Mouse (Mus musculus): ENCODE measurements at regions not wholly inside any gene's neighbourhood (a gene's known extent, or its start where the extent isn't known, plus 50 kb on each side); places are given as distances from the start of the nearest gene placed in this dataset.

- no peak for DNase-seq (ENCODE audit: low spot score)
Measured at GRCm38 (mm10) chr7:115073406-115073805, 329.9 kb downstream of the Insc start.

GRCm38 (mm10) chr7:115076781-115077180, 333.3 kb downstream of the Insc start:
- no peak for DNase-seq (ENCODE audit: low spot score)

GRCm38 (mm10) chr7:115084711-115085380, 341.4 kb downstream of the Insc start:
- peak; percentile 5 for DNase-seq (ENCODE audit: low spot score)

- DNase-seq (ENCODE audit: low spot score), result no peak
Measured at GRCm38 (mm10) chr7:115086542-115087448, 343.3 kb downstream of the Insc start.

GRCm38 (mm10) chr7:115092481-115093050, 349.1 kb downstream of the Insc start:
- DNase-seq (ENCODE audit: low spot score), result no peak

GRCm38 (mm10) chr7:115106041-115106440, 362.5 kb downstream of the Insc start:
- DNase-seq (ENCODE audit: low spot score), result no peak

- DNase-seq (ENCODE audit: low spot score), result no peak
Measured at GRCm38 (mm10) chr7:115112282-115112681, 368.8 kb downstream of the Insc start.

- DNase-seq (ENCODE audit: low spot score), result no peak
Measured at GRCm38 (mm10) chr7:115123283-115123682, 379.8 kb downstream of the Insc start.

- DNase-seq (ENCODE audit: low spot score), result no peak
Measured at GRCm38 (mm10) chr7:115129001-115129400, 385.5 kb downstream of the Insc start.

- no peak for DNase-seq (ENCODE audit: low spot score)
Measured at GRCm38 (mm10) chr7:115131259-115131969, 387.9 kb downstream of the Insc start.

GRCm38 (mm10) chr7:115131970-115132551, 388.6 kb downstream of the Insc start:
- DNase-seq (ENCODE audit: low spot score), result no peak

GRCm38 (mm10) chr7:115132595-115132994, 389.1 kb downstream of the Insc start:
- DNase-seq (ENCODE audit: low spot score), result no peak

- peak; percentile 56 for DNase-seq (ENCODE audit: low spot score)
Measured at GRCm38 (mm10) chr7:115134926-115135575, 391.6 kb downstream of the Insc start.

- no peak for DNase-seq (ENCODE audit: low spot score)
Measured at GRCm38 (mm10) chr7:115140286-115140685, 396.8 kb downstream of the Insc start.

GRCm38 (mm10) chr7:115142163-115142562, 398.7 kb downstream of the Insc start:
- no peak for DNase-seq (ENCODE audit: low spot score)

GRCm38 (mm10) chr7:115144947-115145346, 401.5 kb downstream of the Insc start:
- no peak for DNase-seq (ENCODE audit: low spot score)

- DNase-seq (ENCODE audit: low spot score), result no peak
Measured at GRCm38 (mm10) chr7:115147352-115147977, 404.0 kb downstream of the Insc start.

- no peak for DNase-seq (ENCODE audit: low spot score)
Measured at GRCm38 (mm10) chr7:115153291-115153690, 409.8 kb downstream of the Insc start.

- no peak for DNase-seq (ENCODE audit: low spot score)
Measured at GRCm38 (mm10) chr7:115153764-115154509, 410.4 kb downstream of the Insc start.

GRCm38 (mm10) chr7:115170023-115170422, 426.5 kb downstream of the Insc start:
- DNase-seq (ENCODE audit: low spot score), result peak; percentile 3

Data from heart, adult 8-10 months (tissue).